Mouse (Mus musculus) midbrain, postnatal 0 days (tissue): ENCODE data around the gene Narfl. TPM values are rescaled to one million over a fixed set of nuclear protein-coding genes. Genes with fewer than 3 reads are reported as not detected.
A peak's percentile ranks its signal among the peaks of the same experiment; 100 is the strongest.

Experiments
- ATAC-seq: fragments of 200-750 bp; cut with Nextera tagmentation; 2 replicates; pipeline ENCODE4 v1.8.0; 2017; ENCODE audit warnings: moderate number of reproducible peaks, mild to moderate bottlenecking, moderate TSS enrichment, moderate library complexity; ENCODE audit not compliant: low FRiP score
- DNase-seq: peaks from one replicate; pipeline ENCODE4 v3.0.0-alpha.2; 2015; ENCODE audit warnings: low spot score
- H3K27ac ChIP-seq: fragments of 300-500 bp; sonication (generic); 2 replicates; pipeline ENCODE4 v1.5.1; 2014; ENCODE audit warnings: low read depth, mild to moderate bottlenecking, low read length, mixed read lengths
- H3K27me3 ChIP-seq: fragments of 300-500 bp; sonication (generic); 2 replicates; pipeline ENCODE4 v1.6.1; 2014; ENCODE audit warnings: low read length, control low read depth, mixed read lengths; ENCODE audit not compliant: insufficient read depth
- H3K36me3 ChIP-seq: fragments of 300-500 bp; sonication (generic); 2 replicates; pipeline ENCODE4 v1.6.1; 2014; ENCODE audit warnings: low read length, control low read depth, mixed read lengths; ENCODE audit not compliant: insufficient read depth
- H3K4me1 ChIP-seq: fragments of 300-500 bp; sonication (generic); 2 replicates; pipeline ENCODE4 v1.6.1; 2014; ENCODE audit warnings: mild to moderate bottlenecking, control low read depth, antibody characterized with exemption, low read length, mixed read lengths; ENCODE audit not compliant: insufficient read depth
- H3K4me2 ChIP-seq: fragments of 300-500 bp; sonication (generic); 2 replicates; pipeline ENCODE4 v1.6.1; 2014; ENCODE audit warnings: low read depth, mild to moderate bottlenecking, low read length, mixed read lengths; ENCODE audit not compliant: poor library complexity, severe bottlenecking
- H3K4me3 ChIP-seq: fragments of 300-500 bp; sonication (generic); 2 replicates; pipeline ENCODE4 v1.5.1; 2014; ENCODE audit warnings: low read depth, mild to moderate bottlenecking, low read length, moderate library complexity
- H3K9ac ChIP-seq: fragments of 300-500 bp; sonication (generic); replicated peaks from 2 replicates; pipeline ENCODE4 v1.6.1; 2014; ENCODE audit warnings: mild to moderate bottlenecking, low read length, moderate library complexity, mixed read lengths; ENCODE audit not compliant: poor library complexity, severe bottlenecking
- H3K9me3 ChIP-seq: fragments of 300-500 bp; sonication (generic); 2 replicates; pipeline ENCODE4 v1.6.1; 2016; ENCODE audit warnings: low read length, control low read depth
- CTCF ChIP-seq: IDR thresholded peaks from 2 replicates; pipeline ENCODE4 v1.5.1; 2016; ENCODE audit warnings: antibody characterized with exemption, mild to moderate bottlenecking
- WGBS: fragments of 180-500 bp; shearing (Covaris S2); extraction: QIAGEN DNeasy Blood & Tissue Kit; methylation state at CpG from one replicate; pipeline ENCODE4 v1.1.7; 2014; 5-methylcytosine and 5-hydroxymethylcytosine counted together
- polyA plus RNA-seq: library from polyadenylated mRNA; unstranded; fragments of >200 nt; fragmentation: Nextera tagmentation; extraction: Ambion mirVana; gene quantifications from 2 replicates; pipeline ENCODE4 v1.2.1, GENCODE M21; 2015
- total RNA-seq: library from RNA; depleted of rRNA; stranded (reverse); fragments of >200 nt; gene quantifications from 2 replicates; pipeline ENCODE4 v1.2.3, GENCODE M21; 2014; rRNA removed

Narfl gene
- total RNA-seq (25.2 and 27.3 TPM in 2 replicates), polyA plus RNA-seq (25.1 and 27.2 TPM in 2 replicates)

GRCm38 (mm10) chr17:25773549-25774120 lies at the start of gene Narfl:
TSS of gene Narfl (plus strand) at chr17:25773776.
- H3K27me3 ChIP-seq: no peaks in the 10 kb centered on the region
- TF ChIP-seq CTCF: peak; percentile 100
- peak within 1 kb of the TSS; percentile 78 for H3K4me2 ChIP-seq
- H3K4me1 ChIP-seq: peaks cover 7% of the 10 kb centered on the region
- ATAC-seq (peak; percentile 79), DNase-seq (peak; percentile 97)
- H3K4me3 ChIP-seq: peak within 1 kb of the TSS; percentile 61
- WGBS: under 1% methylated on average over 37 of the region's 37 CpGs
- H3K9me3 ChIP-seq: no peaks in the 10 kb centered on the region
- no peak within 1 kb of the TSS for H3K27ac ChIP-seq
- 0 out of 2 replicates have a peak, but pooled peaks cover 6% of the 10 kb centered on the region for H3K36me3 ChIP-seq
- peak within 1 kb of the TSS; percentile 86 for H3K9ac ChIP-seq

GRCm38 (mm10) chr17:25723919-25724318 lies 49.7 kb upstream of the Narfl start:
- no peak overlapping the region for H3K27ac ChIP-seq
- peaks cover 3% of the 10 kb centered on the region; the same call in 1 of the 2 replicates for H3K36me3 ChIP-seq
- ATAC-seq: no peak
- H3K9ac ChIP-seq: no peak overlapping the region
- peak; percentile 44 for TF ChIP-seq CTCF
- H3K4me3 ChIP-seq: no peak overlapping the region
- peaks cover 15% of the 10 kb centered on the region for H3K4me1 ChIP-seq
- no peak overlapping the region for H3K4me2 ChIP-seq
- H3K27me3 ChIP-seq: no peaks in the 10 kb centered on the region
- DNase-seq: no peak
- 77% methylated on average over 7 of the region's 7 CpGs for WGBS
- H3K9me3 ChIP-seq: no peaks in the 10 kb centered on the region

- H3K4me1 ChIP-seq: peaks cover 15% of the 10 kb centered on the region
- ATAC-seq: no peak
- peaks cover 5% of the 10 kb centered on the region; the same call in 1 of the 2 replicates for H3K36me3 ChIP-seq
- DNase-seq: no peak
- no peak overlapping the region for H3K4me2 ChIP-seq
- no peak overlapping the region for H3K9ac ChIP-seq
- no peak for TF ChIP-seq CTCF
- H3K27ac ChIP-seq: no peak overlapping the region
- 86% methylated on average over 6 of the region's 6 CpGs for WGBS
- H3K4me3 ChIP-seq: no peak overlapping the region
- no peaks in the 10 kb centered on the region for H3K27me3 ChIP-seq
- H3K9me3 ChIP-seq: no peaks in the 10 kb centered on the region
Measured at GRCm38 (mm10) chr17:25725264-25725663, 48.3 kb upstream of the Narfl start.

- no peak for TF ChIP-seq CTCF
- peaks cover 13% of the 10 kb centered on the region for H3K36me3 ChIP-seq
- peak within 1 kb of the TSS; percentile 63 for H3K4me3 ChIP-seq
- under 1% methylated on average over 37 of the region's 37 CpGs for WGBS
- H3K27ac ChIP-seq: peak within 1 kb of the TSS; percentile 32; the same call in 1 of the 2 replicates
- no peaks in the 10 kb centered on the region for H3K27me3 ChIP-seq
- H3K4me2 ChIP-seq: peak within 1 kb of the TSS; percentile 95
- H3K9ac ChIP-seq: peak within 1 kb of the TSS; percentile 86
- H3K9me3 ChIP-seq: no peaks in the 10 kb centered on the region
- peaks cover 15% of the 10 kb centered on the region for H3K4me1 ChIP-seq
- ATAC-seq (peak; percentile 97), DNase-seq (peak; percentile 100)
Measured at GRCm38 (mm10) chr17:25727265-25728008, 46.1 kb upstream of the Narfl start, which contains the start of the genes Chtf18 and Rpusd1. TSS of gene Chtf18 (minus strand) at chr17:25727419. TSS of gene Rpusd1 (plus strand) at chr17:25727670.

- no peaks in the 10 kb centered on the region for H3K27me3 ChIP-seq
- WGBS: 27% methylated on average over 4 of the region's 4 CpGs
- H3K4me2 ChIP-seq: peak overlapping the region; percentile 95
- H3K9me3 ChIP-seq: no peaks in the 10 kb centered on the region
- H3K27ac ChIP-seq: peak overlapping the region; percentile 32; the same call in 1 of the 2 replicates
- H3K36me3 ChIP-seq: peaks cover 13% of the 10 kb centered on the region
- DNase-seq (no peak), ATAC-seq (no peak; the same call in 1 of the 2 replicates)
- H3K4me3 ChIP-seq: peak overlapping the region; percentile 63
- no peak for TF ChIP-seq CTCF
- peaks cover 15% of the 10 kb centered on the region for H3K4me1 ChIP-seq
- peak overlapping the region; percentile 86 for H3K9ac ChIP-seq
Measured at GRCm38 (mm10) chr17:25728009-25728270, 45.6 kb upstream of the Narfl start.

- WGBS: 17% methylated on average over 2 of the region's 2 CpGs
- Histone ChIP-seq H3K27me3 (no peaks in the 10 kb centered on the region), H3K4me2 (no peak overlapping the region), H3K9ac (no peak overlapping the region), H3K9me3 (no peaks in the 10 kb centered on the region), H3K36me3 (peaks cover 13% of the 10 kb centered on the region), H3K27ac (no peak overlapping the region), H3K4me1 (peaks cover 10% of the 10 kb centered on the region), H3K4me3 (no peak overlapping the region)
- peak; percentile 93 for TF ChIP-seq CTCF
- no peak for ATAC-seq
- DNase-seq: peak; percentile 88
Measured at GRCm38 (mm10) chr17:25732082-25732481, 41.5 kb upstream of the Narfl start.
